Mouse (Mus musculus) ES-Bruce4 (cell line): ENCODE measurements at regions not wholly inside any gene's neighbourhood (a gene's known extent, or its start where the extent isn't known, plus 50 kb on each side); places are given as distances from the start of the nearest gene placed in this dataset.

Source experiments
- CTCF ChIP-seq: IDR thresholded peaks from one replicate; pipeline ENCODE4 v1.8.1; 2011; ENCODE audit warnings: low read depth, low read length
- EP300 ChIP-seq: IDR thresholded peaks from 2 replicates; pipeline ENCODE4 v1.6.1; 2011; ENCODE audit warnings: low read depth, low read length; ENCODE audit not compliant: insufficient read depth
- POLR2A ChIP-seq: IDR thresholded peaks from one replicate; pipeline ENCODE4 v1.8.1; 2011; ENCODE audit warnings: low read length; ENCODE audit not compliant: insufficient read depth

- TF ChIP-seq CTCF, result no peak
- TF ChIP-seq POLR2A, result no peak
- no peak for TF ChIP-seq EP300
Observed at GRCm38 (mm10) chr15:19275968-19276826, 457.4 kb downstream of the Cdh10 start.
